Mouse (Mus musculus) megakaryocyte, embryonic 14.5 days (primary cell): ENCODE measurements around the gene Cse1l. TPM values are rescaled to one million over a fixed set of nuclear protein-coding genes. Genes with fewer than 3 reads are reported as not detected.

Experiments used
- H3K27me3 ChIP-seq: replicated peaks from 2 replicates; pipeline ENCODE3; 2012; ENCODE audit warnings: inconsistent platforms
- H3K36me3 ChIP-seq: replicated peaks from 2 replicates; pipeline ENCODE3; 2012; ENCODE audit warnings: low read length, inconsistent platforms, mixed read lengths
- H3K4me1 ChIP-seq: 2 replicates; pipeline ENCODE4 v1.6.1; 2012; ENCODE audit warnings: inconsistent platforms
- H3K4me3 ChIP-seq: replicated peaks from 2 replicates; pipeline ENCODE3; 2012; ENCODE audit warnings: moderate library complexity, mild to moderate bottlenecking, inconsistent platforms
- H3K9me3 ChIP-seq: 2 replicates; pipeline ENCODE4 v1.6.1; 2012; ENCODE audit warnings: inconsistent platforms
- FLI1 ChIP-seq: IDR thresholded peaks from 2 replicates; pipeline ENCODE4 v1.6.1; 2012; ENCODE audit warnings: low read length, inconsistent platforms, mixed read lengths
- GATA1 ChIP-seq: IDR thresholded peaks from 3 replicates; pipeline ENCODE4 v1.6.1; 2012; ENCODE audit warnings: mixed read lengths, low read length, inconsistent platforms, borderline replicate concordance
- polyA plus RNA-seq: library from polyadenylated mRNA; stranded (reverse); fragments of >175 nt; gene quantifications from 2 replicates; pipeline ENCODE4 v1.2.3, GENCODE M21; 2012; ENCODE audit warnings: low replicate concordance; ENCODE audit not compliant: insufficient read depth

The Cse1l gene
- 3.6 TPM in 1 of 2 replicates, not detected in the other for polyA plus RNA-seq

DNA sequence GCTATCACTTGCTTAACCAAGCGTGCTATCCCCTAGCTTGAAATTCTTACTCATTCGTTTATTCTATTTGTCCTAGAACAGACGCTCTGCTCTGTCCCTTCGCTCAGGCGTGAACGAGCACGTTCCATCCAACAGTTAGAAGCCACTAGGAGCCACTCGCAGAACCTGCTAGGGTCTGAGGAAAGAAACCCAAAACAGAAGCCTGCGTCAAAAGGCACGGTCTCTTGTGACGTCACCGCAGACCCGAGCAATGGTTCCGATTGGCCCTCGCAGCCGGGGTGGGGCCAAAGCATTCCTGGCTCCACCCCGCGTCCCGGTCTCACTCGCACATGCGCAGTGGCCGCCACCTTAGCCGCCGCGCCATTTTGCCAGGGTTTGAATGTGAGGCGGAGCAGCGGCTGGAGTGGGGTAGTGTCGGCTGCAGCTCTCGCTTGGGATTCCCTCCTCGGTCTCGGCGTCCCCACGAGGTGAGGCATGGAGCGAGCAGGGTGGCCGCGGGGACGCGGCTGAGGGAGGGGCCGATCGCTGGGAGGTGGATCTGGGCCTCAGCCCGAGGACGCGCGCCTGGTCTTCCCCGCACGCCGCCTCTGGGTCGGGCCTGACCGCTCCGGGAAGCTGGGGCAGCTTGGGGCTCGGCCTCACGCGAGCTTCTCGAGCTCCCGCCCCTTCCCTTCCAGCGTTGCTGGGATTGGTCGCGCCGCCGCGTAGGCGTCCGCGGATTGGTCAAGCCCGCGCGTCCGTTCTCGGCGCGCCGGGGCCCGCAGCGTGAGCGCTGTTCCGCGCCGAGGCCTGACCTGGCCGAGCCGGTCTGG is at the start of gene Cse1l:
Gene Cse1l (plus strand): TSS at position 330 of the 812 bp plus-strand sequence.
- Histone ChIP-seq H3K4me3 (peak within 1 kb of the TSS; percentile 98), H3K4me1 (peaks cover 49% of the 10 kb centered on the region), H3K27me3 (no peaks in the 10 kb centered on the region), H3K9me3 (no peaks in the 10 kb centered on the region), H3K36me3 (peaks cover 21% of the 10 kb centered on the region)
- TF ChIP-seq FLI1, result no peak
- no peak for TF ChIP-seq GATA1

DNA sequence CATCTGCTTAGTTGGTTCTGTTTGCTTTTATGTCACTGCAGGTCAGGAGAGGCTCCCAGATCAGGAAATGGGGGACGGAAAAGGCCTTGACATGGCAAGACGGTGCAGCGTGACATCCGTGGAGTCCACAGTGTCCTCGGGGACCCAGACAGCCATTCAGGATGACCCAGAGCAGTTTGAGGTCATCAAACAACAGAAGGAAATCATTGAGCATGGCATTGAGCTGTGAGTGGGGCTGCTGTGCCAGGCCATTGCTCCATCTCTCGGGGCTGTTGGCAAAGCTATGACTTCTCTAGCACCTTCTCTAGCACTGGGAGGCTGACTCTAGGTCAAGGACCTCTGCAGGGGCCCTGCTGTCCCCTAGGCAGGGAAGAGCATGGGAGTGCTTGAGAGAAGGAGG is 49.5 kb upstream of the Cse1l start:
- no peak overlapping the region for H3K4me3 ChIP-seq
- no peak for TF ChIP-seq GATA1
- TF ChIP-seq FLI1, result no peak
- peaks cover 99% of the 10 kb centered on the region for H3K36me3 ChIP-seq
- no peaks in the 10 kb centered on the region for H3K27me3 ChIP-seq
- H3K4me1 ChIP-seq, result peaks cover 4% of the 10 kb centered on the region; the same call in 1 of the 2 replicates
- H3K9me3 ChIP-seq, result peaks cover 8% of the 10 kb centered on the region

- Histone ChIP-seq H3K36me3 (peaks cover 99% of the 10 kb centered on the region), H3K4me3 (no peak overlapping the region), H3K4me1 (peaks cover 10% of the 10 kb centered on the region; the same call in 1 of the 2 replicates), H3K27me3 (no peaks in the 10 kb centered on the region), H3K9me3 (peaks cover 2% of the 10 kb centered on the region)
- TF ChIP-seq FLI1 (no peak), GATA1 (no peak)
Observed at GRCm38 (mm10) chr2:166857118-166857517, 48.7 kb upstream of the Cse1l start.

DNA sequence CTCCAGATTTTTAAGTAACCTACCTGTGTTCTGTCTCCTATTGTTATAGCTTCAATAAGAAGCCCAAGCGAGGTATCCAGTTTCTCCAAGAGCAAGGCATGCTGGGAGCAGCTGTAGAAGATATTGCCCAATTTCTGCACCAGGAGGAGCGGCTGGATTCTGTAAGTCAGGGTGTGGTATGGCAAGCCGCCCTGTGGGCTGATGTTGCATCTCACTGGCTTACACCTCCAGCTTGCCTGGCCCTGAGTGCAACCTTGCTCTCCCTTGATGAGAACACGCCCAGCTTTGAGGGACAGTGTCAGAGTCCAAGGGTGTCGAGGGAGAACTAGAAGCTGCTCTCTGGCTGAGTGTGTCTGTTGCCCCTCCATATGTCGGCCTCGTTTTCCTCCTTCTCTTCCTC is 46.6 kb upstream of the Cse1l start:
- Histone ChIP-seq H3K4me3 (no peak overlapping the region), H3K4me1 (peaks cover 10% of the 10 kb centered on the region; the same call in 1 of the 2 replicates), H3K27me3 (no peaks in the 10 kb centered on the region), H3K36me3 (peaks cover 99% of the 10 kb centered on the region), H3K9me3 (no peaks in the 10 kb centered on the region)
- TF ChIP-seq GATA1, result no peak
- no peak for TF ChIP-seq FLI1

DNA sequence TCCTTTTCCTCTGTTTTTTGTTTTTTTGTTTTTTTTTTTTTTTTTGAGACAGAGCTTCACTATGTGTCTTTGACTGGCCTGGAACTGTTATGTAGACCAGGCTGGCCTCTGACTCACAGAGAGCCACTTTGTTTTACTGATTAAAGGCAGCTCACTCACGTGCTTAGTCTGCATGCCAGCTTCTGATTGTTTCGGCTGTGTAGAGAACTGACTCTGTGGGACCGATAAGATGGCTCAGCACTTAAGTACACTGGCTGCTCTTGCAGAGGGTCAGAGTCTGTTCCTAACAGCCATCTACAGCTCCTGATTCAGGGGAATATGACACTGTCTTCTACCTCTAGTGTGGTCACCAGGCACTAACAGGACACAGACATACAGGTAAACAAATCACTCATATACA is 43.3 kb upstream of the Cse1l start:
- TF ChIP-seq FLI1 (no peak), GATA1 (no peak)
- H3K4me3 ChIP-seq, result no peak overlapping the region
- no peaks in the 10 kb centered on the region for H3K27me3 ChIP-seq
- peaks cover 9% of the 10 kb centered on the region; the same call in 1 of the 2 replicates for H3K4me1 ChIP-seq
- H3K36me3 ChIP-seq, result peaks cover 100% of the 10 kb centered on the region
- H3K9me3 ChIP-seq, result no peaks in the 10 kb centered on the region

DNA sequence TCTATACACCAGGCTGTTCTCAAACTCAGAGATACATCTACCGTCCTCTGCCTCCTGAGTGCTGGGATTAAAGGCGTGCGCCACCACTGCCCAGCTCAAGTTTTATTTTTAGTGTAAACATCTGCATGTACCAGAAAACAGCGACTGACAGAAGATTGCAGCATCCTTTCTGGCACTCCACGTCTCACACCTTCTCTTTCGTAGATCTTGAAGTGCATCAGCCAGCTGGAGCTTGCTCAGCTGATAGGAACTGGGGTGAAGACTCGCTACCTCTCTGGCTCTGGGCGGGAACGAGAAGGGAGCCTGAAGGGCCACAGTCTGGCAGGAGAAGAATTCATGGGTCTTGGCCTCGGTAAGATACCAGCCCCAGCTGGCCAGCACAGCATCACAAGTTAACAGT is 40.4 kb upstream of the Cse1l start:
- no peaks in the 10 kb centered on the region for H3K9me3 ChIP-seq
- peaks cover 7% of the 10 kb centered on the region; the same call in 1 of the 2 replicates for H3K4me1 ChIP-seq
- peaks cover 100% of the 10 kb centered on the region for H3K36me3 ChIP-seq
- H3K4me3 ChIP-seq, result no peak overlapping the region
- no peak for TF ChIP-seq GATA1
- TF ChIP-seq FLI1, result no peak
- H3K27me3 ChIP-seq, result no peaks in the 10 kb centered on the region

DNA sequence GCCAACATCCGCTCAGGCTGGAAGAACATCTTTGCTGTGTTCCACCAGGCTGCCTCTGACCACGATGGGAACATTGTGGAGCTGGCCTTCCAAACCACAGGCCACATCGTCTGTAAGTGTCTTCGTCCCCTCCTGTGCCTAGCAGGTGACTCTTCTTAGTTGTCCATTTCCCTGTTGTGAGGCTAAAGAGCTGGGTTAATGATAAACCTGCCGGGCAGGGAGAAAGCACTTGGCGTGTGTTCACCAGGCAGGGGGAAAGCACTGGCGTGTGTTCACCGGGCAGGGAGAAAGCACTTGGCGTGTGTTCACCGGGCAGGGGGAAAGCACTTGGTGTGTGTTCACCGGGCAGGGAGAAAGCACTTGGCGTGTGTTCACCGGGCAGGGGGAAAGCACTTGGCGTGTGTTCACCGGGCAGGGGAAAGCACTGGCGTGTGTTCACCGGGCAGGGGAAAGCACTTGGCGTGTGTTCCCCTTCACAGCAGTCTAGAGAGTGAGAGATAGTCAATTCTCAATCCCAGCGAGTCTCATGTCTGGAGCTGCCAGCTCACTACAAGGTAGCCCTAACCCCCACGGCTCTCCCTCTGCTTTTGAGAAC is 35.5 kb upstream of the Cse1l start:
- H3K4me1 ChIP-seq, result no peaks in the 10 kb centered on the region
- H3K36me3 ChIP-seq, result peaks cover 98% of the 10 kb centered on the region
- H3K27me3 ChIP-seq, result no peaks in the 10 kb centered on the region
- H3K4me3 ChIP-seq, result no peak overlapping the region
- TF ChIP-seq FLI1 (no peak), GATA1 (no peak)
- no peaks in the 10 kb centered on the region for H3K9me3 ChIP-seq

DNA sequence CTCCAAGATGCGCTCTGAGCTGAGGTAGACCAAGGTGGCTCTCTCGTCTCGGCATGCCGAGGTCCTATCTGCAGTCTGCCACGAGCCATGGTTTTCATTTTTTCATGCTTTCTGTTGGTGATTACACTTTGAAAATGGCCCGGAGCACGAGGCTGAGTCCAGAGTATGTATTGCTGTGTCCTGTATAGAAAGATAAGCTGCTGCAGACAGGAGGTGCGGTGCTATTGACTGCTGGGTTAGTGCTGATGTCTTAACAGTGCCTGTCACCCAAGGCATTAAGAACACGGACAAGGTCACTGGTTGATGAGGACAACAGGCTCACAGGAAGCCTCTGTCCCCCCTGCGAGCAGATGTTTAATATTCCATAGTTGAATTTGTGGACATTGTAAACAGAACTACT is 34.9 kb upstream of the Cse1l start:
- no peak overlapping the region for H3K4me3 ChIP-seq
- TF ChIP-seq GATA1 (no peak), FLI1 (no peak)
- no peaks in the 10 kb centered on the region for H3K9me3 ChIP-seq
- no peaks in the 10 kb centered on the region for H3K27me3 ChIP-seq
- peaks cover 98% of the 10 kb centered on the region for H3K36me3 ChIP-seq
- no peaks in the 10 kb centered on the region for H3K4me1 ChIP-seq

GRCm38 (mm10) chr2:166874675-166875280 is 31.1 kb upstream of the Cse1l start:
- Histone ChIP-seq H3K4me1 (no peaks in the 10 kb centered on the region), H3K27me3 (no peaks in the 10 kb centered on the region), H3K36me3 (peaks cover 96% of the 10 kb centered on the region), H3K9me3 (no peaks in the 10 kb centered on the region), H3K4me3 (no peak overlapping the region)
- no peak for TF ChIP-seq GATA1

GRCm38 (mm10) chr2:166875561-166875960 is 30.3 kb upstream of the Cse1l start:
- H3K27me3 ChIP-seq, result no peaks in the 10 kb centered on the region
- H3K36me3 ChIP-seq, result peaks cover 94% of the 10 kb centered on the region
- no peak for TF ChIP-seq FLI1
- TF ChIP-seq GATA1, result no peak
- H3K4me1 ChIP-seq, result no peaks in the 10 kb centered on the region
- H3K9me3 ChIP-seq, result no peaks in the 10 kb centered on the region
- H3K4me3 ChIP-seq, result no peak overlapping the region
